Mouse (Mus musculus) mammary gland, adult 2 months (tissue): ENCODE measurements around the gene Brk1. TPM values are rescaled to one million over a fixed set of nuclear protein-coding genes. Genes with fewer than 3 reads are reported as not detected.

Experiments
- polyA plus RNA-seq: library from polyadenylated mRNA; depleted of rRNA; stranded (reverse); fragments of >200 nt; gene quantifications from 2 replicates; pipeline ENCODE4 v1.2.3, GENCODE M21; 2012; ENCODE audit warnings: low replicate concordance; rRNA removed

Brk1 gene
- polyA plus RNA-seq: 130 and 284 TPM in 2 replicates

GRCm38 (mm10) chr6:113604432-113605223 lies at the start of gene Brk1:
Brk1 (plus strand) TSS chr6:113604772.

GRCm38 (mm10) chr6:113600543-113601139 lies 3.9 kb upstream of the Brk1 start, which contains the start of gene Fancd2os:
Fancd2os (minus strand) TSS chr6:113600715.

GRCm38 (mm10) chr6:113623941-113624751 lies 19.6 kb downstream of the Brk1 start, which contains the start of gene Vhl:
Vhl (plus strand) TSS chr6:113623959.

GRCm38 (mm10) chr6:113638302-113639040 lies 33.9 kb downstream of the Brk1 start, which contains the start of gene Irak2:
Irak2 (plus strand) TSS chr6:113638467.

Other genes starting within 250 kb of the Brk1 start
- gene Tada3, start 226.9 kb upstream of the Brk1 start, polyA plus RNA-seq: 18.9 and 22.2 TPM in 2 replicates
- 65.2 and 96.3 TPM in 2 replicates for gene Arpc4, start 226.7 kb upstream of the Brk1 start, polyA plus RNA-seq
- gene Ttll3, start 215.5 kb upstream of the Brk1 start, polyA plus RNA-seq: 11.4 and 13.8 TPM in 2 replicates
- 86.7 and 143 TPM in 2 replicates for gene Rpusd3, start 185.4 kb upstream of the Brk1 start, polyA plus RNA-seq
- gene Cidec, start 169.0 kb upstream of the Brk1 start, polyA plus RNA-seq: 1,508 and 1,611 TPM in 2 replicates
- 48.4 and 107 TPM in 2 replicates for gene Jagn1, start 162.2 kb upstream of the Brk1 start, polyA plus RNA-seq
- 25.9 and 44.8 TPM in 2 replicates for gene Il17re, start 146.3 kb upstream of the Brk1 start, polyA plus RNA-seq
- gene Il17rc, start 133.3 kb upstream of the Brk1 start, polyA plus RNA-seq: 59.1 and 98.0 TPM in 2 replicates
- gene Creld1, start 121.5 kb upstream of the Brk1 start, polyA plus RNA-seq: 32.7 and 35.8 TPM in 2 replicates
- gene Prrt3, start 102.8 kb upstream of the Brk1 start, polyA plus RNA-seq: 0.03 and 0.12 TPM in 2 replicates
- 40.1 and 68.3 TPM in 2 replicates for gene Emc3, start 73.1 kb upstream of the Brk1 start, polyA plus RNA-seq
- gene Fancd2, start 73.1 kb upstream of the Brk1 start, polyA plus RNA-seq: 0.67 and 1.8 TPM in 2 replicates
- not detected in 2 replicates for gene Fancd2os, start 4.1 kb upstream of the Brk1 start, polyA plus RNA-seq
- 19.2 and 29.8 TPM in 2 replicates for gene Vhl, start 19.2 kb downstream of the Brk1 start, polyA plus RNA-seq
- gene Irak2, start 33.7 kb downstream of the Brk1 start, polyA plus RNA-seq: 40.7 and 50.7 TPM in 2 replicates
- 27.4 and 28.4 TPM in 2 replicates for gene Tatdn2, start 92.3 kb downstream of the Brk1 start, polyA plus RNA-seq
- gene Ghrl, start 115.1 kb downstream of the Brk1 start, polyA plus RNA-seq: 0.31 and 0.65 TPM in 2 replicates
- gene Sec13, start 136.0 kb downstream of the Brk1 start, polyA plus RNA-seq: 85.8 and 121 TPM in 2 replicates